Mouse (Mus musculus) megakaryocyte, embryonic 14.5 days (primary cell): ENCODE results near the gene Bhlhe41.

Experiments used
- FLI1 ChIP-seq: IDR thresholded peaks from 2 replicates; pipeline ENCODE4 v1.6.1; 2012; ENCODE audit warnings: low read length, inconsistent platforms, mixed read lengths
- GATA1 ChIP-seq: IDR thresholded peaks from 3 replicates; pipeline ENCODE4 v1.6.1; 2012; ENCODE audit warnings: mixed read lengths, low read length, inconsistent platforms, borderline replicate concordance

DNA sequence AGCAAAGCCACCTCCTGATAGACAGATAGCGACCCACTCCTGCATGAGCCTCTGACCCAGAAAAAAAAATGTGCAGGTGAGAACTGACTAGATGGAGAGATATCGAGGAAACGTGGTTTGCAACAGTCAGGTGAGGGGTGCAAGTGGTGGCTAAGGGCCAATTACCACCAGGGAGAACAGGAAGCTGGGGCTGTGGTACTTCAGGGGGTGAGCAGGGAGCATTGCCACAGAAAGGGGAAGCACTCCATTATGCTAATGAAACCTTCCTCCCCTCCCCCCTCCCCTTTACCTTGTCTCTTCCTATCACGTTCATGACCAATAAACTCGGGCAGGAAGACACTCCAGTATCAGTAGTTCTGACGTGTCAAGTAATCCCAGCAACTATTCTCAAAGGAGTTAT is 30.0 kb downstream of the Bhlhe41 start:
- TF ChIP-seq GATA1 (no peak), FLI1 (no peak)
